Mouse (Mus musculus) kidney, embryonic 14.5 days (tissue): Measurements from ENCODE around the gene Ankfy1. TPM values are rescaled to one million over a fixed set of nuclear protein-coding genes. Genes with fewer than 3 reads are reported as not detected.

Source experiments
- ATAC-seq: fragments of 200-750 bp; cut with Nextera tagmentation; 2 replicates; pipeline ENCODE4 v1.8.0; 2017; ENCODE audit warnings: moderate number of reproducible peaks, mild to moderate bottlenecking, moderate TSS enrichment, moderate library complexity; ENCODE audit not compliant: low FRiP score, low TSS enrichment
- H3K27ac ChIP-seq: fragments of 300-500 bp; sonication (generic); 2 replicates; pipeline ENCODE4 v1.5.1; 2014; ENCODE audit warnings: low read depth, mild to moderate bottlenecking, low read length, moderate library complexity, mixed read lengths
- H3K27me3 ChIP-seq: fragments of 300-500 bp; sonication (generic); 2 replicates; pipeline ENCODE4 v1.6.1; 2014; ENCODE audit warnings: mild to moderate bottlenecking, low read length; ENCODE audit not compliant: control insufficient read depth, insufficient read depth
- H3K36me3 ChIP-seq: fragments of 300-500 bp; sonication (generic); 2 replicates; pipeline ENCODE4 v1.6.1; 2014; ENCODE audit warnings: low read length, mixed read lengths; ENCODE audit not compliant: control insufficient read depth, insufficient read depth
- H3K4me1 ChIP-seq: fragments of 300-500 bp; sonication (generic); 2 replicates; pipeline ENCODE4 v1.6.1; 2014; ENCODE audit warnings: low read length, mixed read lengths; ENCODE audit not compliant: control insufficient read depth, insufficient read depth
- H3K4me2 ChIP-seq: fragments of 300-500 bp; sonication (generic); replicated peaks from 2 replicates; pipeline ENCODE4 v1.6.1; 2014; ENCODE audit warnings: low read depth, mild to moderate bottlenecking, low read length
- H3K4me3 ChIP-seq: fragments of 300-500 bp; sonication (generic); 2 replicates; pipeline ENCODE4 v1.5.1; 2014; ENCODE audit warnings: mild to moderate bottlenecking, low read length
- H3K9ac ChIP-seq: fragments of 300-500 bp; sonication (generic); 2 replicates; pipeline ENCODE4 v1.6.1; 2014; ENCODE audit warnings: low read depth, mild to moderate bottlenecking, low read length, moderate library complexity
- H3K9me3 ChIP-seq: fragments of 300-500 bp; sonication (generic); 2 replicates; pipeline ENCODE4 v1.6.1; 2016; ENCODE audit warnings: low read length; ENCODE audit not compliant: control insufficient read depth
- WGBS: fragments of 180-500 bp; shearing (Covaris S2); extraction: QIAGEN DNeasy Blood & Tissue Kit; methylation state at CpG from one replicate; pipeline ENCODE4 v1.1.7; 2014; 5-methylcytosine and 5-hydroxymethylcytosine counted together
- polyA plus RNA-seq: library from polyadenylated mRNA; unstranded; fragments of >200 nt; fragmentation: Nextera tagmentation; extraction: Ambion mirVana; gene quantifications from 2 replicates; pipeline ENCODE4 v1.2.1, GENCODE M21; 2014

Ankfy1 gene
- 13.4 and 35.3 TPM in 2 replicates for polyA plus RNA-seq

DNA sequence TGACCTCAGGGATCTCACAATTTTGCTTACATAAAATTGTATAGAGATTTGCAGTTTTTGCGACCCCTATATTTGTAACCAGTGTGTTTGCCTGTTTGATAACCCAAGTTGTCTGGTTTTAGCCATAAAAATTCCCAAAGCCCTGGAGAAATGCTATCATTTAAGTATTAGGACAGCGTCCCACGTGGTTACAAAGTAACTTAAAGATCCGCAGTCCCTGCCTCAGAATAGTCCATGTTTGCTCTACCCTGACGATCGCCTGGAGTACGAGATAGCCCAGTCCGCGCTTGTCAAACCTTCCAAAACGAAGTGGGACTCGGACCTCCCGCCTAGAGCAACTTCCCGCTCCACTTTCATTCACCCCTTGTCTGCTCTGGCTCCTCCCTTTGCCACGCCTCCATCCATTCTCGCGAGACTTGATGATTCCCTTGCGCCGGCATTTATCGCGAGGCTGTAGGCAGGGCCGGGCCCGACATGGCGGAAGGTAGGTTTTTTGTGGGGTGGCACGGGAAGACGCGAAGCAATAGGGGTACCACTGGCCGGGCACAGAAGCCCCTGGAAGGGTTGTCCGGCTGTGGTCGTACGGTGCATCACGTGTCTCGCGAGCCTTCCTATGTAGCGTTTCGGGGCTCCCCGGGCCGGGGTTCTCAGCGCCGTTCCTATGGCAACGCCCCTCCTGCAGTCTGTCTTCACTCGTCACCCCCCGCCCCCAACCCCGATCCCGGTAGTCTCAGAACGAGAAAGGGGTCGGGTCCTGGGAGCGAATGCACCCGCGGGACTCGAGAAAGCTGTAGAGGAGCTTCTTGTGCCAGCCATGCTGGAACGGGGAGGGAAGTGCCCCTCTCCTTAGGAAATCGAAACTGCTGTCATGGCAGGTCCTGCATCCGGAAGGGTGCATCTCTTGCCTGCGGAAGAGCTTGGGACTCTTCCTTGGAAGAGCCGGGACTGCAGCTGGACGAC lies at the start of gene Ankfy1:
Ankfy1 (plus strand) TSS at position 456 of the 960 bp plus-strand sequence.
- H3K9ac ChIP-seq = peak within 1 kb of the TSS; percentile 83
- WGBS = under 1% methylated on average over 56 of the region's 56 CpGs
- H3K27ac ChIP-seq = peak within 1 kb of the TSS; percentile 78; the same call in 1 of the 2 replicates
- peak; percentile 98 for ATAC-seq
- peak within 1 kb of the TSS; percentile 87 for H3K4me3 ChIP-seq
- H3K27me3 ChIP-seq = no peaks in the 10 kb centered on the region
- no peaks in the 10 kb centered on the region for H3K9me3 ChIP-seq
- H3K36me3 ChIP-seq = peaks cover 1% of the 10 kb centered on the region; the same call in 1 of the 2 replicates
- H3K4me2 ChIP-seq = peak within 1 kb of the TSS; percentile 61
- peaks cover 14% of the 10 kb centered on the region for H3K4me1 ChIP-seq

DNA sequence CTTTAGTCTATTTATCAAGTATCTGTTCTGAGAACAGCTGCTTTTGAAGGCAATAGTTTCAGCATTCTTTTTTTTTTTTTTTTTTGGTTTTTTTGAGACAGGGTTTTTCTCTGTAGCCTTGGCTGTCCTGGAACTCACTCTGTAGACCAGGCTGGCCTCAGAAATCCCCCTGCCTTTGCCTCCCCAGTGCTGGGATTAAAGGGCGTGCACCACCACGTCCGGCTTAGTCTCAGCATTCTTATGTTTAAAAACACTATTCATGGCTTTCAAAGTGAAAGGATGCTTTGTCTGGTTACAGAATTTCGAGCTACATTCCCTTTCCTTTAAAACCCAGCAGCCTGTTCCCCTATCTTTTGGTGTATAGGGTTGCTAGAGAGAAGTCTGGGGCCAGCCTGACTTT lies 47.1 kb upstream of the Ankfy1 start:
- H3K36me3 ChIP-seq = no peaks in the 10 kb centered on the region
- no peaks in the 10 kb centered on the region for H3K9me3 ChIP-seq
- no peak overlapping the region for H3K4me2 ChIP-seq
- 73% methylated on average over 4 of the region's 4 CpGs for WGBS
- H3K27me3 ChIP-seq = no peaks in the 10 kb centered on the region
- H3K27ac ChIP-seq = no peak overlapping the region
- H3K4me3 ChIP-seq = no peak overlapping the region
- no peak for ATAC-seq
- peaks cover 7% of the 10 kb centered on the region; the same call in 1 of the 2 replicates for H3K4me1 ChIP-seq
- H3K9ac ChIP-seq = no peak overlapping the region

DNA sequence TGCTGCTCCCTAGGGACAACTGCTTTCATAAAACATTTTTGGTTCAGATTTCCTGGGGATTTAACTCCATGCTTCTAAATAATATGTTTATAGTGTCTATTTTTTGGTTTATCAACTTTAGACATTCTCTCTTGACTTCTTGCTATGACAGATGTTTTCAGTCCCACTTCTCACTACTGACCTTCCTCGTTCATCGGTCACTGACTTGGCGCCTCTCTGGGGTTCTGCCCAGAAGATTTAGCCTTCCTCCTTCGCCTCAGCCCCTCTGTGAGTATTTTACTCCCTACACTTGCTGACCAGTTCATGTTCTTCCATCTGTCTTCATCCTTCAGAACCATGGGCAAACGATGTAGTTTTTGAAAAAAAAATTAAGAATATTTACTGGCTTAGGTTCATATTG lies 44.4 kb upstream of the Ankfy1 start:
- 27% methylated on average over 5 of the region's 5 CpGs for WGBS
- Histone ChIP-seq H3K4me3 (no peak overlapping the region), H3K9ac (no peak overlapping the region), H3K36me3 (no peaks in the 10 kb centered on the region), H3K27me3 (no peaks in the 10 kb centered on the region), H3K4me2 (no peak overlapping the region), H3K27ac (0 out of 2 replicates have a peak overlapping the region, but pooled peaks have one; percentile 6), H3K4me1 (peaks cover 7% of the 10 kb centered on the region; the same call in 1 of the 2 replicates), H3K9me3 (no peaks in the 10 kb centered on the region)
- ATAC-seq = no peak

DNA sequence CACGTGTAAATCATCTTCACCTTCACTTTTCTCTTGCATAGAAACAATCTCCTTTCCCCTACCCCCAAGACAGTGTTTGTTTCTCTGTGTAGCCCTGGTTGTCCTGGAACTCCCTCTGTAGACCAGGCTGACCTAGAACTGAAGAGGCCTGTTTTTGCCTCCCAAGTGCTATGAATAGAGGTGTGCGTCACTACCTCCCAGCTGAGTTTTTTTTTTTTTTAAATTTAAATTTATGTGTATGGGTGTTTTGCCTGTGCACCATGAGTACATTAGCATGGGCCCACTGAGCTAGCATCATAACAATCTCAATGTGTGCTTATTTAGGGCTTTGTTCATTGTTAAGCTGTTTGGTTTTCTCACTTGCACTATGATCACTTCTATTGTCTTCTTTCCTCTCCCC lies 39.5 kb upstream of the Ankfy1 start:
- H3K9me3 ChIP-seq = no peaks in the 10 kb centered on the region
- WGBS = 81% methylated on average over 2 of the region's 2 CpGs
- no peak overlapping the region for H3K4me3 ChIP-seq
- H3K27ac ChIP-seq = no peak overlapping the region
- H3K4me2 ChIP-seq = no peak overlapping the region
- no peaks in the 10 kb centered on the region for H3K36me3 ChIP-seq
- no peaks in the 10 kb centered on the region for H3K4me1 ChIP-seq
- H3K27me3 ChIP-seq = no peaks in the 10 kb centered on the region
- H3K9ac ChIP-seq = no peak overlapping the region
- ATAC-seq = no peak

DNA sequence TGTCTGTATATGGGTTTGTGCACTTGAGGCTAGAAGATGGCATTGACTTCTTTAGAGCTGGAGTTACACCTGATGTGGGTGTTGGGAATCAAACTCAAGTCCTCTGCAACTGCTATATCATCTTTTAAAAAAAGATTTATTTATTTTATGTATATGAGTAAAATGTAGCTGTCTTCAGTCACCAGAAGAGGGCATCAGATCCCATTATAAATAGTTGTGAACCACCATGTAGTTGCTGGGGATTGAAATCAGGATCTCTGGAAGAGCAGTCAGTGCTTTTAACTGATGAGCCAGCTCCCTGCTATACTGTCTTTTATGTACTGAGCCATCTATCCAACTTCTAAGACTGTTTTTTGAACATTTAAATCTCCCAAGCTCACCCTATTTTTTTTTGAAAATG lies 29.9 kb upstream of the Ankfy1 start:
- no peaks in the 10 kb centered on the region for H3K27me3 ChIP-seq
- H3K36me3 ChIP-seq = no peaks in the 10 kb centered on the region
- H3K9me3 ChIP-seq = peaks cover 2% of the 10 kb centered on the region; the same call in 1 of the 2 replicates
- no peak overlapping the region for H3K4me3 ChIP-seq
- H3K4me1 ChIP-seq = no peaks in the 10 kb centered on the region
- no peak overlapping the region for H3K9ac ChIP-seq
- no peak for ATAC-seq
- no peak overlapping the region for H3K27ac ChIP-seq
- no peak overlapping the region for H3K4me2 ChIP-seq

DNA sequence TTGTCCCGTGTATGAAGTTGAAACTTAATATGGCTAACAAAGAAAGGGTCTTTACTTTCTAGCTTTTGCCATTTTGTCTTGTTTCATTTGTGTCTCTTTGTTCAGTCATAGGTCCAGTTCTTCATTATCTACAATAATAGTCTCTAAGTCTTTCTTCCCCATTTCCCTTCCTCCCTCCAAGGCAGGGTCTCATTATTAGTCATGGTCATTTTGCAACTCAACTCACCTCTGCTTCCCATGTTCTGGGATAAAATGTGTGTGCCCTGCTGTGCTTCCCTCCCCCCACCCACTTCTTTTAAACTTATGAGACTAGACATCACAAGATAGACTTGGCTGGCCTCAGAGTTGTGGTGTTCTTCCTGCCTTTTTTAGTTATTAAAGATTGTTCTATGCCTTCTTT lies 29.4 kb upstream of the Ankfy1 start:
- no peak overlapping the region for H3K9ac ChIP-seq
- WGBS = 87% methylated on average over 1 of the region's 1 CpGs

DNA sequence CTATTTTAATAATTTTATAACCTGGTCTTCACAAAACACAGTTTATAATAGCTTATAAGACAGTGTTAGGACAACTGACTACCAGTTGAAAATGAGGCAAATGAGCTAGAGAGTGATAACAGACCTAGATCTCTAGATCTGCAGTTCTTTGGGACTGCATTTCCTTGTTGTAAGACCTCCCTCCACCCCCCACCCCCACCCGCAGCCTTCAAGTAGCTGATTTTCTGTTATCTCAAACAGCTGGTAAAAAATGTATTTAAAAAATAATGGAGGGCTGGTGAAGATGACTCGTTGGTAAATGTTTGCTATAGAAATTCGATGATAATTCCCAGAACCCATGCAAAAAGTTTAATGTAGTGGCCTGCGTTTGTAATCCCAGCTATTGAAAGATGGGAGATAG lies 25.2 kb upstream of the Ankfy1 start:
- no peak overlapping the region for H3K4me2 ChIP-seq
- WGBS = 90% methylated on average over 4 of the region's 4 CpGs
- no peak overlapping the region for H3K9ac ChIP-seq

More for the DNA sequence above, 29.4 kb upstream of the Ankfy1 start:
- H3K27ac ChIP-seq = no peak overlapping the region
- no peaks in the 10 kb centered on the region for H3K36me3 ChIP-seq
- H3K4me2 ChIP-seq = no peak overlapping the region
- no peak for ATAC-seq
- H3K27me3 ChIP-seq = no peaks in the 10 kb centered on the region
- peaks cover 2% of the 10 kb centered on the region; the same call in 1 of the 2 replicates for H3K9me3 ChIP-seq
- no peaks in the 10 kb centered on the region for H3K4me1 ChIP-seq
- no peak overlapping the region for H3K4me3 ChIP-seq

DNA sequence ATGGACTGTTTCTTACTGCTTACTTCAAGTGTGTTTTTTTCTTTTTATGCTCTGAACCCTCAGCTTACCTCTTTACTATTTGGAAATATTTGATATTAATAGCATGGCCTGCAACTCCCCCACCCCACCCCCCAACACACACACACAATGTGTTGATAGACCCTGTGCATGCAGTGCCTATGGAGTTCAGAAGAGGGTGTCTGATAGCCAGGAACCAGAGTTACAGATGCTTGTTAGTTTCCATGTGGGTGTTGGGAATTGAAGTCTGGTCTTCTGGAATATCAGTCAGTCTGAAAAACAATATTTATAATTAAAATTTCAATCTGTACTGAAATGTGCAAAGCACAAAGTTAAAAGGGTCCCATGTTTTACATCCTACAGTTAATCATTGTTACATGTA lies 19.2 kb upstream of the Ankfy1 start:
- H3K4me3 ChIP-seq = no peak overlapping the region
- no peak for ATAC-seq
- no peak overlapping the region for H3K4me2 ChIP-seq
- no peaks in the 10 kb centered on the region for H3K9me3 ChIP-seq
- H3K4me1 ChIP-seq = no peaks in the 10 kb centered on the region
- no peak overlapping the region for H3K9ac ChIP-seq
- no peaks in the 10 kb centered on the region for H3K27me3 ChIP-seq
- H3K36me3 ChIP-seq = no peaks in the 10 kb centered on the region; the same call in 1 of the 2 replicates
- no peak overlapping the region for H3K27ac ChIP-seq

More for the DNA sequence above, 25.2 kb upstream of the Ankfy1 start:
- Histone ChIP-seq H3K4me3 (no peak overlapping the region), H3K27ac (no peak overlapping the region), H3K36me3 (no peaks in the 10 kb centered on the region), H3K4me1 (no peaks in the 10 kb centered on the region), H3K27me3 (no peaks in the 10 kb centered on the region), H3K9me3 (no peaks in the 10 kb centered on the region)
- no peak for ATAC-seq

DNA sequence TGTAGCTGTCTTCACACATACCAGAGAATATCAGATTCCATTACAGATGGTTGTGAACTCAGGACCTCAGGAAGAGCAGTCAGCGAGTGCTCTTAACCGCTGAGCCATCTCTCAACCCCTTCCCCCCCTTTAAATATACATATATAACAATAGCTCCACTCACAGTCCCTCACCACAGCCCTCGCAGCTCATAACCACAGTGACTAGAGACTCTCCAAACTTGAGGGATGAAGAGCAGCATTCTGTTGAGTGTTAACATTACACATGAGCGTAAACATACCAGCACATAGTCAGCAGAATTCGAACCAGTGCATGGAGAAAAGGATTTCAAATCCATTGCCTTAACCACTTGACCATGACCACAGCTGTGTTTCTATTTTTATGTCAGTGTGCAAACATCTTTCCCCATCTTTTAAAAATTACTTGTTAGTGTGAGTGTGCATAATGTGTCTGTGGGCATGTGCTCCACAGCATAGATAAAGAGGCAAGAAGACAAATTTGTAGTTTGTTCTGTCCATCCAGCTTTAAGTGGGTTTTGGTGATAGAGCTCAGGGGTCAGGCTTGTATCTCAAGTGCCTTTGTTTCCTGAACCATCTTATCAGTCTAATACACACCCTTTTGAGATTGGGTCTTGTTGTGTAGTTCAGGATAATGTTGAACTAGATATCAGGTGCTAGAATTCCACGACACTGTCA lies 18.4 kb upstream of the Ankfy1 start:
- Histone ChIP-seq H3K9me3 (no peaks in the 10 kb centered on the region), H3K4me2 (no peak overlapping the region), H3K4me3 (no peak overlapping the region), H3K4me1 (no peaks in the 10 kb centered on the region), H3K36me3 (no peaks in the 10 kb centered on the region; the same call in 1 of the 2 replicates), H3K9ac (no peak overlapping the region), H3K27me3 (no peaks in the 10 kb centered on the region), H3K27ac (no peak overlapping the region)
- WGBS = 84% methylated on average over 6 of the region's 6 CpGs
- no peak for ATAC-seq
